Mouse (Mus musculus) lung, postnatal 25 days (tissue): ENCODE results near the gene Smoc1.

ENCODE experiments used
- DNase-seq: peaks from one replicate; pipeline ENCODE4 v3.0.0; 2022; ENCODE audit warnings: low spot score

The Smoc1 gene

GRCm38 (mm10) chr12:81168031-81168430, 141.4 kb downstream of the Smoc1 start:
- DNase-seq: no peak

- DNase-seq: no peak
These were observed 141.9 kb downstream of the Smoc1 start for GRCm38 (mm10) chr12:81168494-81168893.

- DNase-seq: no peak
These were observed 143.5 kb downstream of the Smoc1 start for GRCm38 (mm10) chr12:81170076-81170475.

GRCm38 (mm10) chr12:81173011-81173410, 146.4 kb downstream of the Smoc1 start:
- no peak for DNase-seq

GRCm38 (mm10) chr12:81173893-81174292, 147.3 kb downstream of the Smoc1 start:
- no peak for DNase-seq

- no peak for DNase-seq
These were observed 148.6 kb downstream of the Smoc1 start for GRCm38 (mm10) chr12:81175252-81175651.

GRCm38 (mm10) chr12:81182073-81182472, 155.5 kb downstream of the Smoc1 start:
- DNase-seq: peak; percentile 15

- no peak for DNase-seq
These were observed 158.4 kb downstream of the Smoc1 start for GRCm38 (mm10) chr12:81184967-81185366.

- no peak for DNase-seq
These were observed 159.5 kb downstream of the Smoc1 start for GRCm38 (mm10) chr12:81186081-81186480.

GRCm38 (mm10) chr12:81186668-81187067, 160.1 kb downstream of the Smoc1 start:
- no peak for DNase-seq

- no peak for DNase-seq
These were observed 161.8 kb downstream of the Smoc1 start for GRCm38 (mm10) chr12:81188423-81188822.

- no peak for DNase-seq
These were observed 162.4 kb downstream of the Smoc1 start for GRCm38 (mm10) chr12:81188996-81189395.

GRCm38 (mm10) chr12:81189636-81190035, 163.0 kb downstream of the Smoc1 start:
- DNase-seq: no peak

- no peak for DNase-seq
These were observed 167.4 kb downstream of the Smoc1 start for GRCm38 (mm10) chr12:81193968-81194367.

GRCm38 (mm10) chr12:81197468-81198075, 171.0 kb downstream of the Smoc1 start:
- DNase-seq: no peak

- DNase-seq: peak; percentile 3
These were observed 172.8 kb downstream of the Smoc1 start for GRCm38 (mm10) chr12:81199280-81199955.

- DNase-seq: no peak
These were observed 176.6 kb downstream of the Smoc1 start for GRCm38 (mm10) chr12:81203226-81203625.

GRCm38 (mm10) chr12:81205619-81206560, 179.3 kb downstream of the Smoc1 start:
- DNase-seq: no peak

GRCm38 (mm10) chr12:81208559-81208958, 182.0 kb downstream of the Smoc1 start:
- no peak for DNase-seq

- DNase-seq: no peak
These were observed 192.7 kb downstream of the Smoc1 start for GRCm38 (mm10) chr12:81219339-81219738.

- no peak for DNase-seq
These were observed 196.7 kb downstream of the Smoc1 start for GRCm38 (mm10) chr12:81223276-81223675.

GRCm38 (mm10) chr12:81224843-81225242, 198.2 kb downstream of the Smoc1 start:
- no peak for DNase-seq
